Mouse (Mus musculus): Measurements from ENCODE around the gene Dusp12. TPM values are rescaled to one million over a fixed set of nuclear protein-coding genes. Genes with fewer than 3 reads are reported as not detected.

Gene Dusp12
- polyA plus RNA-seq, 1 experiment from 2014 or later: 38.0 TPM

DNA sequence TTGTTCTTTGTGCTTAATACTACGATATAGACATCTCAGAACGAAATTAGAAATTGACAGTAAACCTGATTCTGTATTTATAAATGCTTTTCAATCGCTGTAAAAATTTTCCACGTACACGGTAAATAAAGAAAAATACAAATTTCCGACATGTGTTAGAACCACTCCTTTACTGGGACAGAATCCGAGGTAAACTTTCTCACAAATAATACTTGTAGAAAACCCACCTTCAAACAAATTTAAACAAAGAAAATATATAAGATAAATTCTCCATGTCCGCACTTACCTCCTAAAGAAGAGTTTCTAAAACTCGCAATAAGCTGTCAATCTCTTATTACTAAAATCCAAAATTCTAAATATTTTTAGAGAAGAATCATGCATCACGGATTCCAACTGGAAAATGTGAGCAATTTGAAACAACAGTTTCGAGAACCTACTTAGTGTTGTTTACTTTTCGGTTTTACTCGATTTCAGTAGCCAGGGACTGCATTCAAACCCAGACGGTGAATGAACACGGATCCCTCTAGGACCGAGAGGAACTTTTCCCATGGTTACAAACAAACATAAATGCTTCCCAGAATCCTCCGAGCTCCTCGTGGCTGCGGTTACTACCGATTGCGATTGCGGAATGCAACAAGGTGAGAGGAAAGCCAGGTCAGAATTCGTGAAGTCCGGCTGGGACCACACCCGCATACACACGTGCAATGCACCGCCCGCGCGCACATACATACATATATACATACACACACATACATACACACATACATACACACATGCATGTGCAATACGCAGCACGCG lies 17.0 kb downstream of the Dusp12 start:
- under 1% methylated on average over 33 of the region's 33 CpGs for WGBS
- H3K4me1 ChIP-seq (replicated peaks): peaks cover 13% of the 10 kb centered on the region
- peaks cover 12% of the 10 kb centered on the region; the same call in 1 of the 2 replicates for H3K36me3 ChIP-seq
- ATAC-seq: peak; percentile 90
- no peaks in the 10 kb centered on the region for H3K9me3 ChIP-seq
- H3K9ac ChIP-seq (replicated peaks): peak overlapping the region; percentile 82
- no peak overlapping the region; the same call in 1 of the 2 replicates for H3K27ac ChIP-seq
- peak overlapping the region; percentile 79 for H3K4me2 ChIP-seq (replicated peaks)
- peak overlapping the region; percentile 63 for H3K4me3 ChIP-seq (replicated peaks)
- H3K27me3 ChIP-seq: no peaks in the 10 kb centered on the region

DNA sequence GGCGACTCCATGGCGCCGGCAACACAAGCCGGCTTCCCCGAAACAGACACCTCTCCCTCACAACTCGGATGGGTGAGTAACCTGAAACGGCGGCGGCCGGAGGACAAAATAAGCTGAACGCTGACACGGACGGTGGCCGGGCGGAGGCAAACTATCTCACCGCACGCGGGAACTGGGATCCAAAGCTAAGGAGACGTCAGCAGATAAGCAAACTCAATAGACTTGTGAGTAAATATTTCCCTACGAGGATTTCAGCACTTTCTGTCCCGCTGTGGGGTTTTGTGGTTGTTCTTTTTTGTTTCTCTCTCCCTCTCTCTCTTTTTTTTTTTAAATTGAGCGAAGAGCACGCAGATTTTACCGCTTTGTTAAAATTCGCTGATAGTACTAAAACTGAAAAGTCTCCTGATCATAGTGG lies 17.6 kb downstream of the Dusp12 start, which contains the start of gene Atf6:
Atf6 (minus strand) TSS at position 81 of the 415 bp plus-strand sequence.
- H3K4me3 ChIP-seq (replicated peaks): peak within 1 kb of the TSS; percentile 63
- peak within 1 kb of the TSS; percentile 41; the same call in 1 of the 2 replicates for H3K27ac ChIP-seq
- peak within 1 kb of the TSS; percentile 82 for H3K9ac ChIP-seq (replicated peaks)
- peaks cover 13% of the 10 kb centered on the region for H3K4me1 ChIP-seq (replicated peaks)
- H3K36me3 ChIP-seq: peaks cover 12% of the 10 kb centered on the region; the same call in 1 of the 2 replicates
- peak; percentile 83; the same call in 1 of the 2 replicates for ATAC-seq
- H3K9me3 ChIP-seq: no peaks in the 10 kb centered on the region
- under 1% methylated on average over 25 of the region's 25 CpGs for WGBS
- H3K4me2 ChIP-seq (replicated peaks): peak within 1 kb of the TSS; percentile 79
- no peaks in the 10 kb centered on the region for H3K27me3 ChIP-seq

DNA sequence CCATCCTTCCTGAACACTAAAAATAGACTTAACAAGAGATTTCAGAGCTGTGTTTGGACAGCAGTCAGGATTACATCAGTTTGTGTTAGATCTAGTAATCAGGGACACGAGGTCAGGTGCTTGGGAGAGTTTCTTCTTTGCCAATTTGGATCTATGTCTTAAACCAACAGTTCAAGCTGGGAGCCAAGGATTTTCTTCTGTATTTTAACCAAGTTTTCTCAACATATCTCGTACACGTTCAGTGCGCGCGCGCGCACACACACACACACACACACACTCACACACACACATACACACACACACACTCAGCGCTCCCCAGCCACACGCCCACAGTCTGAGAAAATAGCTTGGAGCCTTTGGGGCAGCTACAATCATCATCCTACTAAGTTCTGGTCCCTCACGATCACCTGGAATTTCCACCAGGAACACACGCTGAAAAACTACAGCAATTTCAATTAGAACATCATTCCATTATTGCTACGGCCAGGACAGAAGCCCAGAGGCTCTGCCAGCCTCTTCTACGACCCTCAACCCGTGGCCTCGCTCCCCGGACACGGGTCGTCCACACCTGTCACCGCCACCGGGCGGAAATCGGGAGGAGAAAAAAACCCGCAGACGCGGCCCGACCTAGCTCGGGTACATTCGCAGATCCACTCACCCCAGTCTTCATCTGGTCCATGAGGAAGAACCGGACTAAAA lies 18.2 kb downstream of the Dusp12 start:
- Histone ChIP-seq H3K27me3 (no peaks in the 10 kb centered on the region), H3K36me3 (peaks cover 8% of the 10 kb centered on the region; the same call in 1 of the 2 replicates), H3K4me1 (replicated peaks) (peaks cover 13% of the 10 kb centered on the region), H3K4me3 (replicated peaks) (peak overlapping the region; percentile 63), H3K27ac (peak overlapping the region; percentile 41; the same call in 1 of the 2 replicates), H3K9ac (replicated peaks) (peak overlapping the region; percentile 82), H3K4me2 (replicated peaks) (peak overlapping the region; percentile 79), H3K9me3 (no peaks in the 10 kb centered on the region)
- whole genome bisulfite sequencing: 3% methylated on average over 30 of the region's 30 CpGs
- peak; percentile 60 for ATAC-seq

DNA sequence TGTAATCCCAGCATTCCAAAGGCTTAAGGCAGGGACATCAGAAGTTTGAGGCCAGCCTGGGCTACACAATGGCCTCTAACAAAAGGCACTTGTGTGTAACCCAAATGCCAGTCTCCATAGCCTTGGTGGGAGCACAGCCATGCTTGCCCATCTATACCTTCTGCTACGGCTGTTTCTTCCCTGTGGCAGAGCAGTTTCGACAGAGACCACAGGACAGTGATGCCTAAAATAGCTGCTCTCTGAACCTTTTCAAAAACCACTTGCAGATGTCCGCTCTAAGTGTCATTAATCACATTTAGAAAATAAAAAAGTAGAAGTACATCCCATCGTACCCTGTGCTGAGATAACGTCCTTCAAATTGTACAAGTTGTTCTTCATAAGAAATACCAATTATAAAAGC lies 19.9 kb downstream of the Dusp12 start:
- no peak overlapping the region for H3K27ac ChIP-seq
- no peak overlapping the region for H3K4me3 ChIP-seq (replicated peaks)
- no peaks in the 10 kb centered on the region for H3K27me3 ChIP-seq
- H3K36me3 ChIP-seq: no peaks in the 10 kb centered on the region
- no peak overlapping the region for H3K4me2 ChIP-seq (replicated peaks)
- H3K9ac ChIP-seq (replicated peaks): no peak overlapping the region
- ATAC-seq: no peak
- WGBS: 92% methylated on average over 5 of the region's 5 CpGs
- no peaks in the 10 kb centered on the region for H3K9me3 ChIP-seq
- peaks cover 13% of the 10 kb centered on the region for H3K4me1 ChIP-seq (replicated peaks)

DNA sequence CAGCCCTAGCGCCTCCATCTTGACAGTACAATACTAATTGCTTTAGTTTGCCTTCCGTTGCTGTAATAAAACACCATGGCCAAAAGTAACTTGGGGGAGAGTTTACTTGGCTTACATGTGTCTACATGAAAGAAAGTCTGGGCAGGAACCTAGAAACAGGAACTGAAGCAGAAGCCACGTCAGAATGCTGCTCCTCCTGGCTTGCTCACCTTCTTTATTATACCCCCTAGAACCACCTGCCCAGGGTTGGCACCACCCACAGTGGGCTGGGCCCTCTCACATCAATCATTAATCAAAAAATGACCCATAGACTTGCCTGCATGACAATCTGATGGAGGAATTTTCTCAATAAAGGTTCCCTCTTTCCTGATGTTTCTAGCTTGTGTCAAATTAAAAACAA lies 20.6 kb downstream of the Dusp12 start:
- WGBS: 81% methylated on average over 3 of the region's 3 CpGs
- peaks cover 13% of the 10 kb centered on the region for H3K4me1 ChIP-seq (replicated peaks)

DNA sequence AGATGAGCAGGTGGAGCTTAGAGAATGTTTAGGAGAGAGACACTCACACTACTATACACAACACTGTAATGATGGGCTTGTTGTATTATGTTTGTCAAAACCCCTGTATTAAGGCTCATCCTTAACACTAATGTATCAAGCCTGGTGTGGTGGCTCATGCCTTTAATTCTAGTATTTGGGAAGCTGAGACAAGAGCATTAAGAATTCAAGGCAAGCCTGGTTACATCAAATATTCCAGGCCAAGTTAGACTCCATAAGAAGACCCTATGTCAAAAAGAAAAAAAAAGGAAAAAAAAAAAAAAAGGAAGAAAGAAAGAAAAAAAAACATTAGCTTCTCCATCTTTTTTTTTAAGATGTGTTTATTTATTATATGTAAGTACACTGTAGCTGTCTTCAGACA lies 21.1 kb downstream of the Dusp12 start:
- Histone ChIP-seq H3K27ac (no peak overlapping the region), H3K9me3 (no peaks in the 10 kb centered on the region), H3K4me2 (replicated peaks) (no peak overlapping the region), H3K9ac (replicated peaks) (no peak overlapping the region), H3K36me3 (no peaks in the 10 kb centered on the region), H3K27me3 (no peaks in the 10 kb centered on the region), H3K4me1 (replicated peaks) (peaks cover 13% of the 10 kb centered on the region), H3K4me3 (replicated peaks) (no peak overlapping the region)
- ATAC-seq: no peak

More for the DNA sequence above, 20.6 kb downstream of the Dusp12 start:
- H3K9ac ChIP-seq (replicated peaks): no peak overlapping the region
- H3K36me3 ChIP-seq: no peaks in the 10 kb centered on the region
- no peak for ATAC-seq
- no peak overlapping the region for H3K27ac ChIP-seq
- no peaks in the 10 kb centered on the region for H3K27me3 ChIP-seq
- H3K4me3 ChIP-seq (replicated peaks): no peak overlapping the region
- no peaks in the 10 kb centered on the region for H3K9me3 ChIP-seq
- H3K4me2 ChIP-seq (replicated peaks): no peak overlapping the region

DNA sequence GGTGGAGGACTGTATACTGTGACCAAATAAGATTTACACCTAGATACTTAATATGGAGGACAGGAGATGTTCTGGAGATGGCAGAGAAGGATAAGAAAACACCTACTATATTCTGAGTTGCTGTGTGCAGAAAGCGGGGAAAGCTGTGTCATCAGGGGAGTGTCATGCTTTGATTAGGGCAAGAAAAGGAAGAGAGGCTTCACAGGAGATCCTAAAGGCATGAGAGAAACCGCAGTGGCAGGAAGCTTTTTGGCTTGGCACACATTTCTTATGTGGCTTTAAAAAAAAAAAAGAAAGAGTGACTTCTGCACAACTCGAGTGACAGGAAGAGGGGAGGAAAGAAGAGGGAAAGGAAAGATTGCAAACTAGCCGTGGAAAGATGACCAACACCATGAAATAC lies 22.3 kb downstream of the Dusp12 start:
- no peaks in the 10 kb centered on the region for H3K27me3 ChIP-seq
- no peak for ATAC-seq
- no peak overlapping the region for H3K9ac ChIP-seq (replicated peaks)
- 76% methylated on average over 4 of the region's 4 CpGs for WGBS
- H3K9me3 ChIP-seq: no peaks in the 10 kb centered on the region
- no peak overlapping the region for H3K4me3 ChIP-seq (replicated peaks)
- H3K27ac ChIP-seq: no peak overlapping the region
- H3K36me3 ChIP-seq: no peaks in the 10 kb centered on the region
- H3K4me1 ChIP-seq (replicated peaks): peaks cover 13% of the 10 kb centered on the region
- H3K4me2 ChIP-seq (replicated peaks): no peak overlapping the region

DNA sequence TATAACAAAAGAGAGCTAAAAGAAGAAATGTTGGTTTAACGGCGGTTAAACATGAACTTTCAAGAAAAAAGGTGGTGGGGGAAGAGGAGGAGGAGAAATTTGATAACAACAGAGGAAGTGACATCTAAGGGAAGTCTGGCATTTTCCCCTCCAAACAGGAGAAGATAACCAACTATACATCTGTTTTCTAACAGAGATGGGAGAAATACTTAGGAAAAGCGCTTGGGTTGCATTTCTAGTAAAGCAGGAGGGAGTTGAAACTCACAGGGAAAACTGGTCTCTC lies 23.0 kb downstream of the Dusp12 start:
- H3K4me3 ChIP-seq (replicated peaks): no peak overlapping the region
- H3K9me3 ChIP-seq: no peaks in the 10 kb centered on the region
- no peak overlapping the region for H3K9ac ChIP-seq (replicated peaks)
- peaks cover 13% of the 10 kb centered on the region for H3K4me1 ChIP-seq (replicated peaks)
- H3K36me3 ChIP-seq: no peaks in the 10 kb centered on the region
- no peak overlapping the region for H3K4me2 ChIP-seq (replicated peaks)
- ATAC-seq: no peak
- no peaks in the 10 kb centered on the region for H3K27me3 ChIP-seq
- no peak overlapping the region for H3K27ac ChIP-seq
- WGBS: 84% methylated on average over 3 of the region's 3 CpGs

DNA sequence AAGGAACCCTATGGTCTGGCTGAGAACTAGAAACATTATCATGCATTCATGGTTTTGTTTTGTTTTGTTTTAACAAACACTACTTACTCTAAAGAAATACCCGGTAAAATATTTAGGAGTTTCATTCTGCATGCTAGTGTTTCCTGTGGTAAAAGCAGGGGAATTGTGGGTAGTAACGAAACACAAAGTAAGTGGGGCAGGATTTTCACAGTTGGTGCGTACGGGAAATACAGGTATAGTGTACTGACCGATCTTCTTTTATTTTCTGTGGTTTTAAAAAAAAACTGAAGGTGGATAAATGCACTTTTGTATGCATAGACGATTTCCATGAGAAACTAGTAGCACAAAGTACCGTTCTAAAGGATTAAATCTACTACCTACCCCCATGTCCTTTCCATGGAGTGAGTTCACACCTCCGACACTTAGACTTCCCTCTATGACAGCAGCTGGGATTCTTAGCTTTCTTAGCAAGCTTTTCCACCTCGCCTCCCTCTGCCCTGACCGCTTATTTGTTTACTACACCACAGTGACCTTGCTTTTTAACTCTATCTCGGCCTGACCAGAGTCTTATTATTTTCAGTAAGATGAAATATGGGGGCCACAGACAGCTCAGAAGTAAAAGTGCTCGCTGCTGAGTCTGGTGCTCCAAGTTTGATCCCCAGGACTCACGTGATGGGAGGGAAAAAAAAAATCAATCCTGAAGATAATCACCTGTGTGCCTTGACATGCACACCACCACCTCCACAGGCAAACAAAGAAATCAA lies 23.5 kb downstream of the Dusp12 start:
- no peak overlapping the region for H3K27ac ChIP-seq
- H3K4me3 ChIP-seq (replicated peaks): no peak overlapping the region
- H3K9me3 ChIP-seq: no peaks in the 10 kb centered on the region
- no peaks in the 10 kb centered on the region for H3K27me3 ChIP-seq
- no peaks in the 10 kb centered on the region for H3K36me3 ChIP-seq
- WGBS: 86% methylated on average over 13 of the region's 13 CpGs
- no peak overlapping the region for H3K4me2 ChIP-seq (replicated peaks)
- ATAC-seq: no peak
- peaks cover 11% of the 10 kb centered on the region for H3K4me1 ChIP-seq (replicated peaks)
- no peak overlapping the region for H3K9ac ChIP-seq (replicated peaks)

DNA sequence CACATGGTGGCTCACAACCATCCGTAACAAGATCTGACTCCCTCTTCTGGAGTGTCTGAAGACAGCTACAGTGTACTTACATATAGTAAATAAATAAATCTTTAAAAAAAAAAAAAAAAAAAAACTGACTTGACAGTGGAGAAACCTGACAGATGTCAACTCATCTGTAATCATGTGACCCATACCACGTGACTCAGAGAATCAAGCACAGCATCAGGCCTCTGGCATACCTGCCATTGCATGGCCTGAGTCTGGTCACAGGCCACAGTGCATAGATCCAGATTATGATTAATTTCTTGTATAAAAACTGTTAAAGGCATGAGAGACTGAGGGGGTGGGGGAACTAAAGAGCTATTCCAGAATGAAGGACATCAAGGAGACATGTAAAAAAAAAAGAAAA lies 26.5 kb downstream of the Dusp12 start:
- H3K4me1 ChIP-seq (replicated peaks): no peaks in the 10 kb centered on the region
- H3K27me3 ChIP-seq: no peaks in the 10 kb centered on the region
- H3K9me3 ChIP-seq: no peaks in the 10 kb centered on the region
- H3K9ac ChIP-seq (replicated peaks): no peak overlapping the region
- no peak overlapping the region for H3K4me2 ChIP-seq (replicated peaks)
- no peak overlapping the region for H3K4me3 ChIP-seq (replicated peaks)
- ATAC-seq: no peak
- H3K36me3 ChIP-seq: no peaks in the 10 kb centered on the region
- no peak overlapping the region for H3K27ac ChIP-seq
- 76% methylated on average over 2 of the region's 2 CpGs for WGBS

DNA sequence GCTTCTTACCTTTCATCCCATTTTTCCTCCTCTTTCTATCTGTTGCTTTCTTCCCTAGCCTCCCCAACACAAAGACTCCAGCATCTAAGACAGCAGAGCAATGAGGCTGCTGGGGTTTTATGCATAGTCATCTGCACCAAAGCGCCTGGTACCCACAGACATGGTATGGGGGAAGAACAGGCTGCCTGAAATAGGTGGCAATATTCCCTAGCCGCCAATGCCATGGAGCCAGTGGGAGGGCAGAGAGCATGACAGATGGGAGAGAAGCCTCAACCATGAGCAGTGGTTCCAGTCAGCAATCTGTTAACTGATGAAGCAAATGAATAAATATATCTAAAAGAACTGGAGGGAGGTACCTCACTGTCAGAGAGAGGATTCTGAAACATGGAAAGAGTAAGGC lies 28.0 kb downstream of the Dusp12 start:
- Histone ChIP-seq H3K4me3 (replicated peaks) (no peak overlapping the region), H3K36me3 (peaks cover 8% of the 10 kb centered on the region; the same call in 1 of the 2 replicates), H3K9ac (replicated peaks) (no peak overlapping the region), H3K27ac (no peak overlapping the region), H3K9me3 (no peaks in the 10 kb centered on the region), H3K27me3 (no peaks in the 10 kb centered on the region), H3K4me2 (replicated peaks) (no peak overlapping the region), H3K4me1 (replicated peaks) (no peaks in the 10 kb centered on the region)
- no peak for ATAC-seq
- WGBS: 85% methylated on average over 2 of the region's 2 CpGs

Measured in midbrain, embryonic 13.5 days (tissue).